Mouse (Mus musculus) left cerebral cortex, postnatal 10 days (tissue): ENCODE results near the gene Gpld1. TPM values are rescaled to one million over a fixed set of nuclear protein-coding genes. Genes with fewer than 3 reads are reported as not detected.

ENCODE experiments used
- DNase-seq, 2 experiments: peaks; one replicate each; pipeline ENCODE4 v3.0.0; 2021 to 2022; ENCODE audit warnings: low spot score in 2 of 2, mixed read lengths in 1 of 2; ENCODE audit errors: extremely low spot score in 1 of 2
- intact Hi-C: fragments of 180-260 bp; cut with DNase I; formaldehyde crosslinking; loops from one replicate; pipeline ENCODE4 v1.15.1; 2025
- total RNA-seq, 2 experiments: library from RNA; stranded (reverse); gene quantifications; 2 replicates each; pipeline ENCODE4 v1.2.3; 2021

Gpld1 gene
- 10 to 100 TPM in 1 of 2 experiments, 1 to 10 TPM in 1; 7.8 to 11.8 TPM for total RNA-seq

- DNase-seq: no peak
- intact Hi-C loops: no loop called here
These were observed at the start of gene Gpld1 for GRCm38 (mm10) chr13:24942512-24943282. Gpld1 (plus strand) TSS chr13:24943152.

GRCm38 (mm10) chr13:24893880-24894279 is 49.1 kb upstream of the Gpld1 start:
- no peak for DNase-seq
- intact Hi-C loops: no loop called here

GRCm38 (mm10) chr13:24901916-24902315 is 41.0 kb upstream of the Gpld1 start:
- intact Hi-C loops: no loop called here
- DNase-seq: no peak

- intact Hi-C loops: no loop called here
- DNase-seq: no peak
These were observed 39.5 kb upstream of the Gpld1 start for GRCm38 (mm10) chr13:24903412-24903811.

- intact Hi-C loops: no loop called here
- DNase-seq: peak in 1 of 2 experiments; percentile 52
These were observed 37.5 kb upstream of the Gpld1 start for GRCm38 (mm10) chr13:24905422-24905821.

GRCm38 (mm10) chr13:24906831-24907570 is 36.0 kb upstream of the Gpld1 start:
- intact Hi-C loops: no loop called here
- DNase-seq: no peak

- intact Hi-C loops: no loop called here
- DNase-seq: no peak
These were observed 33.8 kb upstream of the Gpld1 start for GRCm38 (mm10) chr13:24909112-24909511.

GRCm38 (mm10) chr13:24913576-24913975 is 29.4 kb upstream of the Gpld1 start:
- no peak for DNase-seq
- intact Hi-C loops: no loop called here

GRCm38 (mm10) chr13:24914915-24915314 is 28.0 kb upstream of the Gpld1 start:
- no peak for DNase-seq
- intact Hi-C loops: no loop called here

GRCm38 (mm10) chr13:24915831-24916230 is 27.1 kb upstream of the Gpld1 start:
- intact Hi-C loops: no loop called here

GRCm38 (mm10) chr13:24920333-24920977 is 22.5 kb upstream of the Gpld1 start:
- peak; percentile 20 to 54 for DNase-seq
- intact Hi-C loops: no loop called here

More at GRCm38 (mm10) chr13:24915831-24916230, 27.1 kb upstream of the Gpld1 start:
- no peak for DNase-seq

- intact Hi-C loops: no loop called here
- no peak for DNase-seq
These were observed 21.7 kb upstream of the Gpld1 start for GRCm38 (mm10) chr13:24921281-24921680.

- DNase-seq: no peak
- intact Hi-C loops: no loop called here
These were observed 19.0 kb upstream of the Gpld1 start for GRCm38 (mm10) chr13:24923991-24924390.

- no peak for DNase-seq
- intact Hi-C loops: loop anchor here (10.0 kb wide), 1 partner anchor 184 kb away; no protein-coding TSS in a partner anchor
These were observed 12.4 kb upstream of the Gpld1 start for GRCm38 (mm10) chr13:24930591-24930990.

GRCm38 (mm10) chr13:24933199-24933598 is 9.8 kb upstream of the Gpld1 start:
- no peak for DNase-seq
- intact Hi-C loops: loop anchor here (10.0 kb wide), 1 partner anchor 182 kb away; no protein-coding TSS in a partner anchor

GRCm38 (mm10) chr13:24936772-24937107 is 6.2 kb upstream of the Gpld1 start:
- intact Hi-C loops: loop anchor here (2.0 to 10.0 kb wide), 2 partner anchors 48 to 178 kb away; no protein-coding TSS in a partner anchor

GRCm38 (mm10) chr13:24937108-24937838 is 5.7 kb upstream of the Gpld1 start, which contains the start of gene Aldh5a1:
Aldh5a1 (minus strand) TSS chr13:24937661.
- peak; percentile 76 to 86 for DNase-seq

More at GRCm38 (mm10) chr13:24936772-24937107, 6.2 kb upstream of the Gpld1 start:
- no peak for DNase-seq

GRCm38 (mm10) chr13:24937839-24938166 is 5.1 kb upstream of the Gpld1 start:
- intact Hi-C loops: loop anchor here (2.0 to 10.0 kb wide), 2 partner anchors 47 to 177 kb away; no protein-coding TSS in a partner anchor
- DNase-seq: no peak

More at GRCm38 (mm10) chr13:24937108-24937838, 5.7 kb upstream of the Gpld1 start, which contains the start of gene Aldh5a1:
- intact Hi-C loops: loop anchor here (2.0 to 10.0 kb wide), 2 partner anchors 48 to 178 kb away; no protein-coding TSS in a partner anchor
